Mouse (Mus musculus) neural tube, embryonic 13.5 days (tissue): ENCODE results near the gene Atg101. TPM values are rescaled to one million over a fixed set of nuclear protein-coding genes. Genes with fewer than 3 reads are reported as not detected.

ENCODE experiments used
- ATAC-seq: fragments of 200-750 bp; cut with Nextera tagmentation; 2 replicates; pipeline ENCODE4 v1.8.0; 2017; ENCODE audit warnings: low read depth, mild to moderate bottlenecking, moderate TSS enrichment, moderate library complexity
- H3K27ac ChIP-seq: fragments of 300-500 bp; sonication (generic); replicated peaks from 2 replicates; pipeline ENCODE4 v1.5.1; 2015; ENCODE audit warnings: moderate library complexity, mild to moderate bottlenecking, inconsistent platforms
- H3K27me3 ChIP-seq: fragments of 300-500 bp; sonication (generic); 2 replicates; pipeline ENCODE4 v1.6.1; 2015; ENCODE audit warnings: mild to moderate bottlenecking, inconsistent platforms
- H3K36me3 ChIP-seq: fragments of 300-500 bp; sonication (generic); 2 replicates; pipeline ENCODE4 v1.6.1; 2015; ENCODE audit warnings: mild to moderate bottlenecking, inconsistent platforms
- H3K4me1 ChIP-seq: fragments of 300-500 bp; sonication (generic); replicated peaks from 2 replicates; pipeline ENCODE4 v1.6.1; 2015; ENCODE audit warnings: inconsistent platforms
- H3K4me2 ChIP-seq: fragments of 300-500 bp; sonication (generic); 2 replicates; pipeline ENCODE4 v1.6.1; 2015; ENCODE audit warnings: inconsistent platforms, mild to moderate bottlenecking, moderate library complexity
- H3K4me3 ChIP-seq: fragments of 300-500 bp; sonication (generic); 2 replicates; pipeline ENCODE4 v1.5.1; 2015; ENCODE audit warnings: mild to moderate bottlenecking, inconsistent platforms
- H3K9ac ChIP-seq: fragments of 300-500 bp; sonication (generic); 2 replicates; pipeline ENCODE4 v1.6.1; 2015; ENCODE audit warnings: moderate library complexity, mild to moderate bottlenecking, inconsistent platforms
- H3K9me3 ChIP-seq: fragments of 300-500 bp; sonication (generic); 2 replicates; pipeline ENCODE4 v1.6.1; 2016; ENCODE audit warnings: inconsistent platforms
- WGBS: fragments of 180-500 bp; shearing (Covaris S2); methylation state at CpG from one replicate; pipeline ENCODE4 v1.1.7; 2015; 5-methylcytosine and 5-hydroxymethylcytosine counted together
- polyA plus RNA-seq: library from polyadenylated mRNA; unstranded; fragments of >200 nt; fragmentation: Nextera tagmentation; extraction: Ambion mirVana; gene quantifications from 2 replicates; pipeline ENCODE4 v1.2.1, GENCODE M21; 2015

Gene Atg101
- 77.9 and 84.7 TPM in 2 replicates for polyA plus RNA-seq

- under 1% methylated on average over 61 of the region's 61 CpGs for WGBS
- peak within 1 kb of the TSS; percentile 81 for H3K4me3 ChIP-seq
- no peaks in the 10 kb centered on the region for H3K27me3 ChIP-seq
- H3K4me2 ChIP-seq, result peak within 1 kb of the TSS; percentile 96
- H3K9ac ChIP-seq, result peak within 1 kb of the TSS; percentile 86
- peaks cover 29% of the 10 kb centered on the region for H3K4me1 ChIP-seq
- no peaks in the 10 kb centered on the region for H3K9me3 ChIP-seq
- H3K27ac ChIP-seq, result peak within 1 kb of the TSS; percentile 74
- ATAC-seq, result peak; percentile 92
- peaks cover 30% of the 10 kb centered on the region for H3K36me3 ChIP-seq
These were observed at the start of gene Atg101 for GRCm38 (mm10) chr15:101283911-101284750. Gene Atg101 (plus strand): TSS chr15:101284272.

GRCm38 (mm10) chr15:101234611-101235341 is 49.3 kb upstream of the Atg101 start:
- H3K36me3 ChIP-seq, result peaks cover 16% of the 10 kb centered on the region
- H3K9ac ChIP-seq, result no peak overlapping the region
- no peak overlapping the region for H3K4me3 ChIP-seq
- ATAC-seq, result no peak
- peaks cover 9% of the 10 kb centered on the region for H3K27me3 ChIP-seq
- no peak overlapping the region for H3K4me2 ChIP-seq
- 0 out of 2 replicates have a peak overlapping the region, but pooled peaks have one; percentile 5 for H3K27ac ChIP-seq
- 63% methylated on average over 10 of the region's 10 CpGs for WGBS
- peaks cover 33% of the 10 kb centered on the region for H3K4me1 ChIP-seq
- H3K9me3 ChIP-seq, result no peaks in the 10 kb centered on the region

- H3K36me3 ChIP-seq, result peaks cover 13% of the 10 kb centered on the region
- H3K4me1 ChIP-seq, result peaks cover 33% of the 10 kb centered on the region
- no peak overlapping the region for H3K4me3 ChIP-seq
- H3K4me2 ChIP-seq, result no peak overlapping the region
- H3K27ac ChIP-seq, result no peak overlapping the region
- ATAC-seq, result no peak
- H3K9ac ChIP-seq, result no peak overlapping the region
- peaks cover 9% of the 10 kb centered on the region for H3K27me3 ChIP-seq
- 15% methylated on average over 5 of the region's 5 CpGs for WGBS
- no peaks in the 10 kb centered on the region for H3K9me3 ChIP-seq
These were observed 48.8 kb upstream of the Atg101 start for GRCm38 (mm10) chr15:101235342-101235698.

GRCm38 (mm10) chr15:101235728-101236327 is 48.2 kb upstream of the Atg101 start:
- Histone ChIP-seq H3K4me3 (no peak overlapping the region), H3K9me3 (no peaks in the 10 kb centered on the region), H3K9ac (peak overlapping the region; percentile 19; the same call in 1 of the 2 replicates), H3K4me2 (no peak overlapping the region), H3K27me3 (peaks cover 9% of the 10 kb centered on the region), H3K36me3 (peaks cover 8% of the 10 kb centered on the region), H3K4me1 (peaks cover 34% of the 10 kb centered on the region), H3K27ac (no peak overlapping the region)
- 20% methylated on average over 12 of the region's 12 CpGs for WGBS
- ATAC-seq, result no peak

DNA sequence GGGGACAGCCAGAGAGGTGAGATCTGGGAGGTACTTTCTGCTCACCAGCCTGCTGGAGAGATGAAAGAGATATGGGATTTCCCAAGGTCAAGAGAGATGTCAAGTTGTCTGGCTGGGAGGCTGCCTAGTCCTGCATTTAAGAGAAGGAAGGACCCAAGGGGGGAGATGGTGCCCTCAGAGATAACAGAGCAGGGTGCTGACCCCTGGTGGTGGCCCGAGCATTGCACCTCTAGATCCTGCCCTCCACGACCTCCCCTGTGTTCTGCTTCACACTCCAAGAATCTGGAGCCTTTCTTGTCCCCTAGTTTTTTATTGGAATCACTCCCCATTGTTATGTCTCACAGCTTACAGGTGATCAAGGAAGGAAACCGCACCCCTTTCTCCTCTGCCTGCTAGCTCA is 47.2 kb upstream of the Atg101 start:
- 10% methylated on average over 3 of the region's 3 CpGs for WGBS
- ATAC-seq, result no peak

DNA sequence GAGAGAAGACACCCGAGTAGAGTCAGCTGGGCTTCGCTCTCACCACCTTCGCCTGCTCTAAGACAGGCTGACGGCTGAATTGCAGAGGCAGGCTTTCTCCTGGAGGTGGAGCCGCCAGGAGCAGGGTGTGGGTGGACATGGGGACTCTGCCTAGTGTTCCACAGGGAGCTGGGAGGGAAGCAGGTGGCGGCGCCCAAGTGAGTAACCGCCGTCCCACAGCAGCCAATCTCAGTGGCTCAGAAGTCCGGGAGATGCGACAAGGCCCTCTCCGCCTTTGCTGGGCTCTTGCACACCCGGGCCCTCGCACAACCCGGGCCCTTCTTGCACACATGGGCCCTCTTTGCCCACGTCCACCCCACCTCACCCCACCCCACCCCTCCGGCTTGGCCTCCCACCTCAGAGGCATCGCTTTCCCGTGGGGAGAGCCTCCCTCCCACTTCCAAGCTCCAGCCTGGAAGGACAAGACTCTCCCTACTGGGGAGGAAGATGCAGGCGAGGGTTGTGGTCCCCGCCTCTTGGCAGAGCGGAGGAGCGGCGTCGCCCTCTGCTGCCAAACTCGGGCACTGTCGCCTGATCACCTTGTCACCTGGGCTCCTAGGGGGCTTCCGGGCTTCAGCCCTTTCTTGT is 45.1 kb upstream of the Atg101 start:
- peaks cover 9% of the 10 kb centered on the region for H3K27me3 ChIP-seq
- H3K9ac ChIP-seq, result peak overlapping the region; percentile 57
- peak overlapping the region; percentile 28 for H3K4me3 ChIP-seq
- no peaks in the 10 kb centered on the region for H3K9me3 ChIP-seq
- H3K36me3 ChIP-seq, result no peaks in the 10 kb centered on the region
- ATAC-seq, result peak; percentile 24; the same call in 1 of the 2 replicates
- H3K4me2 ChIP-seq, result peak overlapping the region; percentile 58
- WGBS, result 8% methylated on average over 28 of the region's 28 CpGs
- H3K27ac ChIP-seq, result no peak overlapping the region
- peaks cover 31% of the 10 kb centered on the region for H3K4me1 ChIP-seq

More for the DNA sequence above, 47.2 kb upstream of the Atg101 start:
- H3K9me3 ChIP-seq, result no peaks in the 10 kb centered on the region
- peaks cover 9% of the 10 kb centered on the region for H3K27me3 ChIP-seq
- H3K4me2 ChIP-seq, result no peak overlapping the region
- H3K4me1 ChIP-seq, result peaks cover 34% of the 10 kb centered on the region
- no peak overlapping the region for H3K4me3 ChIP-seq
- no peak overlapping the region for H3K27ac ChIP-seq
- no peak overlapping the region for H3K9ac ChIP-seq
- no peaks in the 10 kb centered on the region for H3K36me3 ChIP-seq

GRCm38 (mm10) chr15:101239821-101240220 is 44.3 kb upstream of the Atg101 start:
- H3K4me2 ChIP-seq, result no peak overlapping the region
- H3K9ac ChIP-seq, result no peak overlapping the region
- no peak overlapping the region for H3K4me3 ChIP-seq
- no peaks in the 10 kb centered on the region for H3K9me3 ChIP-seq
- H3K27ac ChIP-seq, result no peak overlapping the region
- no peaks in the 10 kb centered on the region for H3K36me3 ChIP-seq
- 62% methylated on average over 8 of the region's 8 CpGs for WGBS
- peaks cover 27% of the 10 kb centered on the region for H3K4me1 ChIP-seq
- no peak for ATAC-seq
- H3K27me3 ChIP-seq, result peaks cover 9% of the 10 kb centered on the region

DNA sequence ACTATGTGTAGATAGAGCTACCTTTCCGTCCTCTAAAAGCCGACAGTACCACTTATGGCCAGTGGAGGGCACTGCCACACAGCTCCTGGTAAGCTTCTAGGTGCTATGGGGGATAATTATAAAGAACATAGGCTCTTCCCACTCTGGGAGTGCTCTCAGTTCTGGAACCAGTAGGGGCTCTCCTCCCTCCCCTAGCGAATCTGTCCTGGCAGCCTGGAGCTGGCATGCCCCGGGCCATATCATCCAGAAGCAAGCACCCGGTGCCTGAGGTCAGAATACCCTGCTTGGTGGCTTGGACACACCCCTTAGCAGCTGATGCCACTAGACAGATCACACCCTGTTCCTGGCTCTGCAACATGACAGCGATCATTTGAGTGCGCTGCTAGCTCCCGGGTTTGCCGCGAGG is 43.3 kb upstream of the Atg101 start:
- Histone ChIP-seq H3K27ac (no peak overlapping the region), H3K36me3 (no peaks in the 10 kb centered on the region), H3K4me3 (no peak overlapping the region), H3K4me1 (peaks cover 19% of the 10 kb centered on the region), H3K9me3 (no peaks in the 10 kb centered on the region), H3K4me2 (peak overlapping the region; percentile 45), H3K27me3 (peaks cover 9% of the 10 kb centered on the region), H3K9ac (peak overlapping the region; percentile 38; the same call in 1 of the 2 replicates)
- ATAC-seq, result peak; percentile 49
- WGBS, result 13% methylated on average over 10 of the region's 10 CpGs

DNA sequence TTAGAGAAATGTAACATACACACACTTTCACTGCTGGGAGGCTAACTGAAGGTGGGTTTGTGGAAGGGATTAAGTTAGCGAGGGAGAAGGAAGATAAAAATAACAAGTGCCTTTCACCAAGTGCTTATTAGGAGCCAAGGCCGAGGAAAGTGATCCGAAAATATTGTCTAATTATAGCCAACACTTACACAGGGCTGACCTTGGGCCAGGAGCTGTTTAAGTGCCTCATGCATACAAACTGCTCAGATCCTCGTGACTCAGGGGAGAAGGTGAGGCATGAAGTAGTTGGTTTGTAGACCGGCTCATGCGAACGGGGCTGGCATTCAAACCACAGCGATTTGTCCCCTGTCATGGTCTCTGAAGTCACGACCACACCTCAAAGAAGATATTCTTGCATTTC is 42.8 kb upstream of the Atg101 start:
- peaks cover 9% of the 10 kb centered on the region for H3K27me3 ChIP-seq
- H3K4me3 ChIP-seq, result no peak overlapping the region
- no peaks in the 10 kb centered on the region for H3K9me3 ChIP-seq
- H3K27ac ChIP-seq, result no peak overlapping the region
- WGBS, result 70% methylated on average over 9 of the region's 9 CpGs
- peak overlapping the region; percentile 45 for H3K4me2 ChIP-seq
- ATAC-seq, result no peak
- H3K4me1 ChIP-seq, result peaks cover 17% of the 10 kb centered on the region
- no peaks in the 10 kb centered on the region for H3K36me3 ChIP-seq
- peak overlapping the region; percentile 38; the same call in 1 of the 2 replicates for H3K9ac ChIP-seq

- no peaks in the 10 kb centered on the region for H3K36me3 ChIP-seq
- H3K9me3 ChIP-seq, result no peaks in the 10 kb centered on the region
- 75% methylated on average over 9 of the region's 9 CpGs for WGBS
- H3K9ac ChIP-seq, result no peak overlapping the region; the same call in 1 of the 2 replicates
- no peak for ATAC-seq
- H3K27ac ChIP-seq, result no peak overlapping the region
- no peak overlapping the region for H3K4me2 ChIP-seq
- H3K4me3 ChIP-seq, result no peak overlapping the region
- peaks cover 19% of the 10 kb centered on the region for H3K4me1 ChIP-seq
- H3K27me3 ChIP-seq, result peaks cover 9% of the 10 kb centered on the region
These were observed 42.2 kb upstream of the Atg101 start for GRCm38 (mm10) chr15:101241853-101242252.

- no peak overlapping the region for H3K4me3 ChIP-seq
- ATAC-seq, result no peak
- no peak overlapping the region for H3K4me2 ChIP-seq
- 19% methylated on average over 8 of the region's 8 CpGs for WGBS
- H3K27ac ChIP-seq, result no peak overlapping the region
- H3K9me3 ChIP-seq, result no peaks in the 10 kb centered on the region
- 0 out of 2 replicates have a peak overlapping the region, but pooled peaks have one; percentile 19 for H3K9ac ChIP-seq
- H3K4me1 ChIP-seq, result peaks cover 24% of the 10 kb centered on the region
- no peaks in the 10 kb centered on the region for H3K36me3 ChIP-seq
- H3K27me3 ChIP-seq, result peaks cover 9% of the 10 kb centered on the region
These were observed 41.4 kb upstream of the Atg101 start for GRCm38 (mm10) chr15:101242645-101243044.
